Mouse (Mus musculus): Measurements from ENCODE around the gene Ceacam16.

The Ceacam16 gene

DNA sequence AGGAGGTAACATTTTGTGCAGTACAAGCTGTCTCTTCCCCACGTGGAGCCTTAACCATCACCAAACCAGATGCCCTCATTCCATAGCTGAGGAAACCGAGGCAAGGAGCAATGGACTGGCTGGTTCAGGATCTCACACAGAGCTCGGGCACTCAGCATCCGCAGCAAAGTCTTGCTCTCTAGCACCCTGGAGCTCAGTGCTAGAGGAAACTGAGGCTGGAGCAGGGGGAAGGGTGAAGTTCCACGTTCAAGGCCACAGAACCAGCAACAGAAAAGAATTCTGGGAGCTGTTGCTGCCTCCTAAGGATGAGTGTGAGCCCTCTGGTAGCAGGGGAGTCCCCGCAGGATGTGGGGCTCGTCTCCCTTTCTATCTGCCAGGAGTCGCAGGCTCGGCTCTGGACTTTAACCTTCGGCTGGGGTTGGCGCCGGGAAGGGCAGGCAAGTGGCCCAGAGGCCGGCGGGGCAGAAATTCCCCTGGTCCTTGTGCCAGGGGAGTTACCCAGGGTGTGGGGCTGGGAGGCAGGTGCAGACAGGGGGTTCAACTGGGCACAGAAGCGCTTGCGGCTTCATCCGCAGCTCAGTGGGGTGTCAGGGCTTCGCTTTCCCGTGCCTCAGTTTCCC is 18.1 kb downstream of the Ceacam16 start:
- DNase-seq, result no peak

GRCm38 (mm10) chr7:19841686-19842413 is 19.2 kb downstream of the Ceacam16 start:
- DNase-seq, result no peak

GRCm38 (mm10) chr7:19840936-19841335 is 20.2 kb downstream of the Ceacam16 start:
- DNase-seq, result no peak

- no peak for DNase-seq
Observed at GRCm38 (mm10) chr7:19840371-19840770, 20.7 kb downstream of the Ceacam16 start.

- DNase-seq, result no peak
Observed at GRCm38 (mm10) chr7:19836843-19837242, 24.3 kb downstream of the Ceacam16 start.

DNA sequence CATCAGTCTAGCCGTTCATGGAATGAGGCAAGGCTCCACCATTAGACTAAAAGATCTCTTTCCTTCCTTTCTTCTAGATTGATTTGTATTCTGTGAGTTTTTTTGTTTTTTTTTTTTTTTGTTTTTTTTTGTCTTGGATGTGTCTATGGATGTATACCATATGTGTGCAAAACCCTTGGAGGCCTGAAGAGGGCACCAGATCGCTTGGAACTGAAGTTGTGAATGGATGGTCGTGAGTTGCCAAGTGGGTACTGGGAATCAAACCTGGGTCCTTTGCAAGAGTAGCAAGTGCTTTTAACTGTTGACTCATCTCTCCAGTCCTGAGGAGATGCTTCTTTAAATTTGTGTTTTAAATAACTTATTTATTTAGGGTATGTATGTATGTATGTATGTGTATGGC is 27.0 kb downstream of the Ceacam16 start:
- no peak for DNase-seq

DNA sequence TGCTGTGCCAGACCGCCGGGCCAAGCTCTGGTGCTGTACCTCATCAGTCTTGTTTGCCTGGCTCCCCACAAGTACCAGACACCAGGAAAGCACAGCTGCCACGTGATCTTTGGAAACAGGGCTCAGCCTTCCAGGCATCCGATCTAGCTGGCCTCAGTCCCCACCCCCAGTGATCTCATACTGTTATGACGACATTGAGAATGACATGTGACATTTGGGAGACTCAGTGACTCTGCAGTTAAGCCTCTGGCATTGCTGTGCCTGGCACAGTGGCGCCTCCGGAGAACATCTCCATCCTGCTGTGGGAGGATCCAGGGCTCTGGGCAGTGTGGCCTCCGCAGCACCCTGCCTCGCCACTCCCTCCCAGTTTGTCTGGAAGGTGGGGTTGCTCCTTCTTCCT is 29.3 kb downstream of the Ceacam16 start:
- DNase-seq, result no peak

GRCm38 (mm10) chr7:19830682-19831156 is 30.4 kb downstream of the Ceacam16 start:
- DNase-seq, result peak; percentile 50 to 55

DNA sequence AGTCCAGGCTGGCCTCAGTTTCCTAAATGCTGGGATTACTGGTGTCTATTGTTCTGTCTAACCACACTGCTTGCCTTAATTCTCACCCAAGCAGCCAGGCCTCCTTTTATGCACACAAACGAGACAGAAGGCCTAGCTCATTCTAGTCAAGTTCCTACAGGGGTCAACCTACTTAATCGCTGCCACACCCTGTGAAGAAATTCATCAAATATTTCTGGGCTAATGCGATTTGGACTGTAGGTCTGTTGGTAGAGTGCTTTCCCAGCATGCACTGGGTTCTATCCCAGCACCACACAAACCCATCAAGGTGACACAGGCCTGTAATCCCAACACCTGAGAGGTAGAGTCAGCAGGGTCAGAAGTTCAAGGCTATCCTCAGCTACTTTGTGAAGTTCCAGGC is 31.4 kb downstream of the Ceacam16 start:
- DNase-seq, result no peak

DNA sequence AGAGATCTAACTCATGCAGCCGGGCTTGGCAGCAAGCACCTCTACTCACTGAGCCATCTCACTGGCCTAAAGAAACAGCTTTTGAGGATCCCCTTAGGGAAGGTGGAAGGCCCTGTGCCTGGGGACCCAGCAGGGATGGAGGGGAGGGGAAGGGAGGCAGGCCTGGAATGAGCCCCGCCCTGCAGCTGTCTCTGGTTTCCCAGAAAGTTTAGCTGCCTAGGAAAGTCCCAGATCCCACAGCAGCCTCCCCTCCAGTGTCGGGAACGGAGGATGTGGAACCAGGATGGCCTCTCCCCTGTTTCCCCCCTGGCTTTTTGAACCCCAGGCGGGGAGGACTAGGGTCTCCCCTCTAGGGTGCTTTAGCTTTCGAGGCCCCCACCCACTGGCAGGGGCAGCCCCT is 34.3 kb downstream of the Ceacam16 start:
- no peak for DNase-seq

- DNase-seq, result peak; percentile 82 to 86
Observed at GRCm38 (mm10) chr7:19824182-19824973, 36.7 kb downstream of the Ceacam16 start.

GRCm38 (mm10) chr7:19823256-19824181 is 37.6 kb downstream of the Ceacam16 start:
- no peak for DNase-seq

GRCm38 (mm10) chr7:19822604-19823058 is 38.5 kb downstream of the Ceacam16 start, which contains the start of gene Bcl3:
TSS of gene Bcl3 (minus strand) at chr7:19822770.
- peak; percentile 83 to 84 for DNase-seq

DNA sequence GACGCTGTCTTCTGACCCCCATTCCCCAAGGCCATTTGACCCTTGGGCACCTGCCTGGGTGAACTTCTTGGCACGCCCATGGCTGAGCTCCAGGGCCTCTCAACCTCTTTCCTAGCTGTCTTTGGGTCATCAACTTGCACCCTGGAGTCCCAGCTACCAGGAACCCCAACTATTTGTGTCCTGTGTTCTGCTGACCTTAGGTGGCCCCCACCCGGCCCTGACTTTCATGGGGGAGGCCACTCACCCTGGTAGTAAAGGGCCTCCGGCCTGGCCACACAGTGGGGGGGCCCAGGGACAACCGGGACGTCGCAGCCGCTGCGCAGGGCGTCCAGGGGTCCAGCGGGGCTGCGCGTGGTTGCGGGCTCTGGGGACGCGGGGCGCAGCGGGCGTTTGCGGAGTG is 38.9 kb downstream of the Ceacam16 start:
- no peak for DNase-seq

DNA sequence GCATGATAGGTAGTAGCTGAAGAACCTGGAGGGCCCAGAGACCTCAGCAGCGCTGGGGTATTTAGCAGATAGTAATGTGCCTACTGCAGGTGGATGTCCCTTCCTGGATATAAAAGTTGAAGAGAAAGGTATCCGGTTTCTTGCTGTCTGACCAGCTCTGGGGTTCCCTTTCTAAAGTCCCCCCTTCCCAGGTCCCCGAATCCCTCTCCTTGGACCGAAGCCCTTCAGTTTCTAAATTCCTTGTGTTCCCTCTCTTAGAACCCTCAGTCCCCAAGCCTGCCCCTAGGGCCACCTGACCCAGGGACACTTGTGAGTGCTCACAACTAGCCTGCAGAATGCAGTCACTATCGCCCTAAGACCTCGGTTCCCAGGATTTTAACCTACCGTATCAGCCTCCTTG is 39.5 kb downstream of the Ceacam16 start:
- DNase-seq, result no peak

DNA sequence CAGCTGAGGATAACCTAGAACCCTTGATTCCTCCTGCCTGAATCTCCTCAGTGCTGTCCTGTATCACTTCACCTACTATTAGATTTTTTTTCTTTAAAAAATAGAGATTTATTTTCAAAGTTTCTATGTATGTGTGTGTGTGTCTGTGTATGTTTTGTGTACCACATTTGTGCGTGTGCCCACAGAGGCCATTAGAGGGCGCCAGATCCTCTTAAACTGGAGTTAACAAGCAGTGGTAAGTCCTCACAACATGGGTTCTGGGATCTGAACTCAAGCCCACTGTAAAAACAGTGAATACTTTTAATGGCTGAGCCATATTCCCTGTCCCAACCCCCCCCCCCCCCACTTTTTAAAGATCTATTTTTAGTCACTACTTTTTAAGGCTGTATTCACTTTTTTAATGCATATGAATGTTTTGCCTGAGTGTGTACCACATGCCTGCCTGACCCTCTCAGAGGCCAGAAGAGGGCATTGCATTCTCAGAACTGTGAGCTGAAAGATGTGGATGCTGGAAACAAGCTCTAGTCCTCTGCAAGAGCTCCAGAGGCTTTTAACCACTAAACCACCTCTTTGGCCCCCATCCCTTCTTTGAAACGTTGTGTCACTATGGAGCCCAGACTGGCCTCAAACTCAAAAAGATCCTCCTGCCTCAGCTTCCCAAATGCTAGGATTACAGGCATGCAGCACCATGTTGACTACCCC is 40.6 kb downstream of the Ceacam16 start:
- DNase-seq, result no peak

DNA sequence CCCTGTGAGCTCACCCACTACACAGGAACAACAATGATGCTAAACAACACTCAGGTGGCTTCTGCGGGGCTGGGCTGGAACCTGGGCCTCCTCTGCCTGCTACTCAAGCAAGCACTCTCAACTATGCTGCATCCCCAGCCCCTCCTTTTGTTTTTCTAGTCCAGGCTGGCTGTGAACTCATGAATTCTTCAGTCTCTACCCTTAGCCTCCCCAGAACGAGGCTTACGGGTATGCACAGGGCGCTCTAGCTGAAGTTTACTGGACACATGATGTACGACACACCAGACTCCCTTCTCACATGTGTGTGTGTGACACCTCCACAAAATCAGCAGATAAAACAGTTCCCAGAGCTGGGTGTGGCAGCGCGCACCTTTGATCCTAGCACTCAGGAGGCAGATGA is 42.2 kb downstream of the Ceacam16 start:
- DNase-seq, result no peak

- no peak for DNase-seq
Observed at GRCm38 (mm10) chr7:19818440-19818839, 42.7 kb downstream of the Ceacam16 start.

GRCm38 (mm10) chr7:19817382-19818105 is 43.6 kb downstream of the Ceacam16 start:
- DNase-seq, result peak; percentile 82 to 94

DNA sequence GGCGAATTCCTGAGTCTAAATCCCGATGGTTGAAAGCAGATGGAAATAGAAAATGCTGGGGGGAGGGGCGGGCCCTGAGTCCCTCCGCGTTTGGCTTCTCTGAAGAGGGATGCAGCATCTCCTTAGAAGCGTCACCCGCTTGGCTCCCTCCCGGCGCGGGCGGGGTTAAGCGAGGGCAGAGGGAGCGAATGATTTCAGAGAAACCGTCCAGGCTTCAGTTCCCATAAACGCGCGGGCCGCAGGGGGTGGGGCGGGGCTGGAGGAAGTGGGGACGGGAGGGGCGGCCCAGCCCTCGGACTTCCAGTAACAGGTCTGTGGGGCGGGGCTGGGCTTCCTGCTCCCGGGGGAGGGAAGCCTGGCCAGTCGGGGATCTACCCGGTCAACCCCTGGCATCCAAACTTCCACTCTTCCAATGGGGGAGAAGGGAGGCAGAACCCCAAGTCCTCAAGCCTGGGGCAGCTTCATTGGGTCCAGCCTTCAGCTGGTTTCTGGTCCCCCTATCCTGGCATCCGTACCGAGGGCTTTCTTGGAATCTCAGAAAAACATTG is 44.8 kb downstream of the Ceacam16 start:
- peak; percentile 89 to 94 for DNase-seq

Measured in spleen, adult 18-20 months (tissue).